Mouse (Mus musculus) hindbrain, embryonic 14.5 days (tissue): Measurements from ENCODE around the gene Stk4. TPM values are rescaled to one million over a fixed set of nuclear protein-coding genes. Genes with fewer than 3 reads are reported as not detected.

Experiments used
- ATAC-seq: fragments of 200-750 bp; cut with Nextera tagmentation; 2 replicates; pipeline ENCODE4 v1.8.0; 2017; ENCODE audit warnings: moderate number of reproducible peaks, mild to moderate bottlenecking, moderate TSS enrichment, moderate library complexity; ENCODE audit not compliant: low FRiP score
- DNase-seq: peaks from one replicate; pipeline ENCODE4 v3.0.0-alpha.2; 2015; ENCODE audit warnings: low spot score
- H3K27ac ChIP-seq: fragments of 300-500 bp; sonication (generic); 2 replicates; pipeline ENCODE4 v1.5.1; 2014; ENCODE audit warnings: mild to moderate bottlenecking, moderate library complexity
- H3K27me3 ChIP-seq: fragments of 300-500 bp; sonication (generic); 2 replicates; pipeline ENCODE4 v1.6.1; 2014; ENCODE audit warnings: mild to moderate bottlenecking, low read length, mixed read lengths; ENCODE audit not compliant: control insufficient read depth, insufficient read depth
- H3K36me3 ChIP-seq: fragments of 300-500 bp; sonication (generic); replicated peaks from 2 replicates; pipeline ENCODE4 v1.6.1; 2014; ENCODE audit not compliant: control insufficient read depth, insufficient read depth
- H3K4me1 ChIP-seq: fragments of 300-500 bp; sonication (generic); replicated peaks from 2 replicates; pipeline ENCODE4 v1.6.1; 2014; ENCODE audit warnings: antibody characterized with exemption, low read length, mixed read lengths; ENCODE audit not compliant: control insufficient read depth, insufficient read depth
- H3K4me2 ChIP-seq: fragments of 300-500 bp; sonication (generic); replicated peaks from 2 replicates; pipeline ENCODE4 v1.6.1; 2014; ENCODE audit warnings: mild to moderate bottlenecking, moderate library complexity
- H3K4me3 ChIP-seq: fragments of 300-500 bp; sonication (generic); replicated peaks from 2 replicates; pipeline ENCODE4 v1.5.1; 2014; ENCODE audit warnings: mild to moderate bottlenecking, low read length
- H3K9ac ChIP-seq: fragments of 300-500 bp; sonication (generic); 2 replicates; pipeline ENCODE4 v1.6.1; 2014
- H3K9me3 ChIP-seq: fragments of 300-500 bp; sonication (generic); 2 replicates; pipeline ENCODE4 v1.6.1; 2016; ENCODE audit warnings: low read length; ENCODE audit not compliant: control insufficient read depth
- WGBS: fragments of 180-500 bp; shearing (Covaris S2); extraction: QIAGEN DNeasy Blood & Tissue Kit; methylation state at CpG from one replicate; pipeline ENCODE4 v1.1.7; 2014; 5-methylcytosine and 5-hydroxymethylcytosine counted together
- polyA plus RNA-seq: library from polyadenylated mRNA; unstranded; fragments of >200 nt; fragmentation: Nextera tagmentation; extraction: Ambion mirVana; gene quantifications from 2 replicates; pipeline ENCODE4 v1.2.1, GENCODE M21; 2014

Stk4 gene
- polyA plus RNA-seq, 1 experiment from 2014 or later: 27.4 TPM

GRCm38 (mm10) chr2:164075088-164075487 lies 5.0 kb downstream of the Stk4 start:
- no peak for DNase-seq
- H3K9ac ChIP-seq: peak overlapping the region; percentile 80
- no peaks in the 10 kb centered on the region for H3K9me3 ChIP-seq
- H3K36me3 ChIP-seq: peaks cover 12% of the 10 kb centered on the region
- no peaks in the 10 kb centered on the region for H3K27me3 ChIP-seq
- H3K4me1 ChIP-seq: peaks cover 7% of the 10 kb centered on the region; the same call in 1 of the 2 replicates
- peak overlapping the region; percentile 79 for H3K4me2 ChIP-seq
- no peak for ATAC-seq
- H3K27ac ChIP-seq: no peak overlapping the region
- WGBS: 62% methylated on average over 5 of the region's 5 CpGs
- H3K4me3 ChIP-seq: peak overlapping the region; percentile 86; the same call in 1 of the 2 replicates

- Histone ChIP-seq H3K36me3 (peaks cover 31% of the 10 kb centered on the region), H3K27ac (no peak overlapping the region), H3K4me3 (no peak overlapping the region), H3K4me2 (no peak overlapping the region), H3K9ac (no peak overlapping the region), H3K27me3 (no peaks in the 10 kb centered on the region), H3K4me1 (peaks cover 7% of the 10 kb centered on the region; the same call in 1 of the 2 replicates), H3K9me3 (no peaks in the 10 kb centered on the region)
- no peak for DNase-seq
- 95% methylated on average over 8 of the region's 8 CpGs for WGBS
- no peak for ATAC-seq
Measured at GRCm38 (mm10) chr2:164076874-164077425, 6.8 kb downstream of the Stk4 start.

GRCm38 (mm10) chr2:164077875-164078274 lies 7.8 kb downstream of the Stk4 start:
- Histone ChIP-seq H3K4me3 (no peak overlapping the region), H3K9ac (no peak overlapping the region), H3K27me3 (no peaks in the 10 kb centered on the region), H3K27ac (no peak overlapping the region), H3K4me2 (no peak overlapping the region), H3K9me3 (no peaks in the 10 kb centered on the region), H3K36me3 (peaks cover 40% of the 10 kb centered on the region), H3K4me1 (peaks cover 7% of the 10 kb centered on the region; the same call in 1 of the 2 replicates)
- DNase-seq: no peak
- WGBS: 93% methylated on average over 5 of the region's 5 CpGs
- ATAC-seq: no peak

DNA sequence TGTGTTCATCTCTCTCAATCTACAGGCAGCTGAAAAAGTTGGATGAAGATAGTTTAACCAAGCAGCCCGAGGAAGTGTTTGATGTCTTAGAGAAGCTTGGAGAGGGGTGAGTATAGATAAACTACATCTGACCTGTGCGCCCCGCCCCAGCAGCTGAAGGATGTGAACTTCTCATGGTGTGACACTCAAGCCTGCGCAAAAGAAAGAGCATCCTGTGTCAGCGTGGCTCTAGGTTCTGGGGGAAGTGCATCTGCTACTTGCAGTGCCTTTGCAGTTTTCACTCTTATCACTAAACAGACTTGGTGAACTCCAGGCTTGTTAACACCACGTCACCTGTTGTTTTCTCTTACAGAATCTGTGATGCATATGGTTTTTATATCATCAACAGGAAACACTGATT lies 9.4 kb downstream of the Stk4 start:
- H3K4me3 ChIP-seq: no peak overlapping the region
- ATAC-seq: no peak
- WGBS: 96% methylated on average over 6 of the region's 6 CpGs

GRCm38 (mm10) chr2:164081577-164081976 lies 11.5 kb downstream of the Stk4 start:
- no peak for ATAC-seq
- peaks cover 72% of the 10 kb centered on the region for H3K36me3 ChIP-seq
- WGBS: 98% methylated on average over 10 of the region's 10 CpGs

More for the DNA sequence above, 9.4 kb downstream of the Stk4 start:
- H3K4me1 ChIP-seq: peaks cover 7% of the 10 kb centered on the region; the same call in 1 of the 2 replicates
- no peaks in the 10 kb centered on the region for H3K27me3 ChIP-seq
- H3K36me3 ChIP-seq: peaks cover 56% of the 10 kb centered on the region
- no peaks in the 10 kb centered on the region for H3K9me3 ChIP-seq
- H3K27ac ChIP-seq: no peak overlapping the region
- no peak overlapping the region for H3K9ac ChIP-seq
- no peak overlapping the region for H3K4me2 ChIP-seq
- no peak for DNase-seq

DNA sequence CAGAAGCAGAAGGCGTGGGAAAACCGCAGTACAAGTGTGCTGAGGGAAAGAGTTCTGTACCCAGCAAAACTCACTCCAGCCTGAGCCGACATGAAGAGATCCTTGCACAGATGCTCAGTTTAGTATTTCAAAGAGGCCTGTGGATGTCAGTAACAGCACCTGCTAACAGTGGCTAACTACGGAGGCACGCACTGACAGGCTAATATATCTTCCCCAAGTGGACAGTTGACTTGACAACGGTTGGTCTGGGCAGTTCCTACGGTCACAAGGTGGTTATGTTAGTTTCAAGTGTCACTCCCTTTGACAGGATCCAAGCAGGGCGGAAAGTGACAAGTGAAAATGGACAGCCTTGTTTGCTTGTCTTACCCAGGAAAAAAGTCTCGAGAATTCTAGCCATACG lies 12.1 kb downstream of the Stk4 start:
- Histone ChIP-seq H3K4me2 (no peak overlapping the region), H3K36me3 (peaks cover 78% of the 10 kb centered on the region), H3K9me3 (no peaks in the 10 kb centered on the region), H3K4me1 (no peaks in the 10 kb centered on the region), H3K4me3 (no peak overlapping the region), H3K27me3 (no peaks in the 10 kb centered on the region), H3K27ac (no peak overlapping the region), H3K9ac (no peak overlapping the region)
- ATAC-seq (no peak), DNase-seq (no peak)
- WGBS: 94% methylated on average over 10 of the region's 10 CpGs

More at GRCm38 (mm10) chr2:164081577-164081976, 11.5 kb downstream of the Stk4 start:
- no peak for DNase-seq
- no peaks in the 10 kb centered on the region for H3K4me1 ChIP-seq
- H3K4me3 ChIP-seq: no peak overlapping the region
- H3K9me3 ChIP-seq: no peaks in the 10 kb centered on the region
- H3K27me3 ChIP-seq: no peaks in the 10 kb centered on the region
- H3K4me2 ChIP-seq: no peak overlapping the region
- H3K27ac ChIP-seq: no peak overlapping the region
- H3K9ac ChIP-seq: no peak overlapping the region

- no peak overlapping the region for H3K27ac ChIP-seq
- WGBS: 94% methylated on average over 19 of the region's 19 CpGs
- H3K4me3 ChIP-seq: no peak overlapping the region
- H3K36me3 ChIP-seq: peaks cover 94% of the 10 kb centered on the region
- no peak for DNase-seq
- H3K4me2 ChIP-seq: no peak overlapping the region
- H3K27me3 ChIP-seq: no peaks in the 10 kb centered on the region
- ATAC-seq: no peak
- no peaks in the 10 kb centered on the region for H3K4me1 ChIP-seq
- H3K9ac ChIP-seq: no peak overlapping the region
- H3K9me3 ChIP-seq: no peaks in the 10 kb centered on the region
Measured at GRCm38 (mm10) chr2:164083609-164084341, 13.7 kb downstream of the Stk4 start.

- ATAC-seq: no peak
- 88% methylated on average over 7 of the region's 7 CpGs for WGBS
- Histone ChIP-seq H3K9ac (no peak overlapping the region), H3K36me3 (peaks cover 99% of the 10 kb centered on the region), H3K27ac (no peak overlapping the region), H3K4me1 (no peaks in the 10 kb centered on the region), H3K4me2 (no peak overlapping the region), H3K27me3 (no peaks in the 10 kb centered on the region), H3K4me3 (no peak overlapping the region), H3K9me3 (no peaks in the 10 kb centered on the region)
- no peak for DNase-seq
Measured at GRCm38 (mm10) chr2:164084342-164084700, 14.2 kb downstream of the Stk4 start.

GRCm38 (mm10) chr2:164087416-164088017 lies 17.4 kb downstream of the Stk4 start:
- H3K27ac ChIP-seq: no peak overlapping the region
- H3K9me3 ChIP-seq: no peaks in the 10 kb centered on the region
- H3K4me2 ChIP-seq: no peak overlapping the region
- DNase-seq: no peak
- no peaks in the 10 kb centered on the region for H3K27me3 ChIP-seq
- peaks cover 91% of the 10 kb centered on the region for H3K36me3 ChIP-seq
- H3K9ac ChIP-seq: no peak overlapping the region
- 90% methylated on average over 6 of the region's 6 CpGs for WGBS
- H3K4me1 ChIP-seq: no peaks in the 10 kb centered on the region
- H3K4me3 ChIP-seq: no peak overlapping the region
- no peak for ATAC-seq
